Mouse (Mus musculus) forebrain, embryonic 14.5 days (tissue): Measurements from ENCODE around the gene Aspg. TPM values are rescaled to one million over a fixed set of nuclear protein-coding genes. Genes with fewer than 3 reads are reported as not detected.

ENCODE experiments used
- ATAC-seq: fragments of 200-750 bp; cut with Nextera tagmentation; 2 replicates; pipeline ENCODE4 v1.8.0; 2017; ENCODE audit warnings: mild to moderate bottlenecking, moderate library complexity
- DNase-seq: peaks from one replicate; pipeline ENCODE4 v3.0.0-alpha.2; 2015; ENCODE audit warnings: low spot score
- H3K27ac ChIP-seq: fragments of 300-500 bp; sonication (generic); 2 replicates; pipeline ENCODE4 v1.5.1; 2014; ENCODE audit warnings: low read depth, mild to moderate bottlenecking, control low read depth, low read length, moderate library complexity
- H3K27me3 ChIP-seq: fragments of 300-500 bp; sonication (generic); replicated peaks from 2 replicates; pipeline ENCODE4 v1.6.1; 2014; ENCODE audit warnings: low read length, control low read depth, mixed read lengths; ENCODE audit not compliant: control insufficient read depth, insufficient read depth
- H3K36me3 ChIP-seq: fragments of 300-500 bp; sonication (generic); 2 replicates; pipeline ENCODE4 v1.6.1; 2014; ENCODE audit warnings: low read length, control low read depth; ENCODE audit not compliant: control insufficient read depth, insufficient read depth
- H3K4me1 ChIP-seq: fragments of 300-500 bp; sonication (generic); 2 replicates; pipeline ENCODE4 v1.6.1; 2014; ENCODE audit warnings: antibody characterized with exemption, low read length, control low read depth; ENCODE audit not compliant: control insufficient read depth, insufficient read depth
- H3K4me2 ChIP-seq: fragments of 300-500 bp; sonication (generic); 2 replicates; pipeline ENCODE4 v1.6.1; 2014; ENCODE audit warnings: mild to moderate bottlenecking, control low read depth, low read length
- H3K4me3 ChIP-seq: fragments of 300-500 bp; sonication (generic); 2 replicates; pipeline ENCODE4 v1.5.1; 2014; ENCODE audit warnings: low read depth, low read length, control low read depth
- H3K9ac ChIP-seq: fragments of 300-500 bp; sonication (generic); 2 replicates; pipeline ENCODE4 v1.6.1; 2014; ENCODE audit warnings: mild to moderate bottlenecking, low read length, control low read depth, moderate library complexity
- H3K9me3 ChIP-seq: fragments of 300-500 bp; sonication (generic); replicated peaks from 2 replicates; pipeline ENCODE4 v1.6.1; 2016; ENCODE audit warnings: low read length, control low read depth, mixed read lengths; ENCODE audit not compliant: control insufficient read depth
- WGBS: fragments of 180-500 bp; shearing (Covaris S2); extraction: QIAGEN DNeasy Blood & Tissue Kit; methylation state at CpG from one replicate; pipeline ENCODE4 v1.1.7; 2014; 5-methylcytosine and 5-hydroxymethylcytosine counted together
- microRNA counts: library from miRNA; unstranded; fragments of <30 nt; microRNA quantifications from one replicate; lab custom pipeline; 2016
- microRNA-seq: library from miRNA; unstranded; fragments of <30 nt; microRNA quantifications from one replicate; pipeline ENCODE4, GENCODE M21; 2016
- polyA plus RNA-seq: library from polyadenylated mRNA; unstranded; fragments of >200 nt; fragmentation: Nextera tagmentation; extraction: Ambion mirVana; gene quantifications from 2 replicates; pipeline ENCODE4 v1.2.1, GENCODE M21; 2014

Aspg gene
- polyA plus RNA-seq, 1 experiment from 2014 or later = 0.46 TPM

DNA sequence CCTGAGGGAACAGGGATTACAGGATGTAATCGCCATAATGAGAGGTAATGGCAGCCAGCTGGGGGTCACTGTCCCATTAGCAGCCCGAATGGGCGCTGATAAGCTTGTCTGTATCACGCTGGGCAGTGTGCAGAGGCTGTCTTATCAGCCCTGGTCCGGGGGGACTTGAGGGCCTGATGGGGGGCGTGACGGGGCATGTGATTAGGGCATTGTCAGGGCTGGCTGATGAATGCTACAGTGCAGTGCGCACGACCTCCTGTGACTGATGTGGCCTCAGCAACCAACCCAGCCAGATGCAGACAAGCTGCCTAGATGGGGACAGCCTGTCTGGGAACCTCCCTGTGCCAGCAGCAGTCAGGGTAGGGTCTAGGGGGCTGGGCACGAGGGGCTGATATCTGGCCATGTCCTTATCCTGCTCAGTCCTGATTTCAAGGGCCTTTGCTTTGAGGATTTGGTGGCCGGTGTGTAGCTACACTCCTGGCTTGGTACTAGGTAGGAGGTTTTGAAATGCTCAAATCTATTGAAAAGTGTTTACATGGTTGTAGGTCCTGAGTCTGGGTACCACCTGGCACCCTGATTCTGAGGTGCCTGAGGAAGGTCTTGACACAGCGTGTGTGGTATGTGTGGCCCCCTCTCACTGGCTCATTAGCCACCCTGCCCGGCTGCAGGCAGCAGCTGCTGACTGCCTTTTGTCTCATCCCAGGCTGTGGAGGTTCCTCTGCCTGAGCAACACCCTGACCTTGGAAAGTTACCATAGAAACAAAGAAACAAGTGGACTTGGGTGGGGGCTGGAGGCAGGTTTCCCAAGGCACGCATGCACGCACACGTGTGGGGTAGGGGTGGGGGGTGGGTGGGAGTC is 57.7 kb downstream of the Aspg start:
- peak overlapping the region; percentile 65 for H3K27ac ChIP-seq
- H3K36me3 ChIP-seq = peaks cover 74% of the 10 kb centered on the region
- no peaks in the 10 kb centered on the region for H3K9me3 ChIP-seq
- no peak overlapping the region for H3K4me3 ChIP-seq
- H3K4me1 ChIP-seq = peaks cover 12% of the 10 kb centered on the region
- 12% methylated on average over 16 of the region's 16 CpGs for WGBS
- H3K4me2 ChIP-seq = no peak overlapping the region
- H3K9ac ChIP-seq = peak overlapping the region; percentile 26
- ATAC-seq = peak; percentile 35
- peak; percentile 46 for DNase-seq
- H3K27me3 ChIP-seq = no peaks in the 10 kb centered on the region

DNA sequence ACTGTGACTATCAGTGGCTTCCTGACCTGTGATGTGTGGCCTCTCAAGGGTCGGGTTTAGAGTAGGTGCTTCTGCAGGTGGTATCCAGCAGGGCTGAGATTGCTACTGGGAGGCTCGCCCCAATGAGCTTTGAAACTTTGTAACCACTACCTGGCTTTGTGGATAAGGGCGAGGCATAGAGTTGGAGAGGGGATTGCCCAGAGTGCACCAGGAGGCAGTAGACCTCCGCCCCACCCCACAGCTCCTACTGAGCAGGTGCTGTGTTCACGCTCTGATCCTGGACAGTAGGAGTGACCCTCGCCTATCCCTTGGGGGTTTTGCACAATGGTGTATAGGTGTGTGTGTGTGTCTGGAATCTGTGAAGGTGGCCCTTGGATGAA is 58.4 kb downstream of the Aspg start:
- DNase-seq (no peak), ATAC-seq (peak; percentile 13; the same call in 1 of the 2 replicates)
- Histone ChIP-seq H3K36me3 (peaks cover 77% of the 10 kb centered on the region), H3K27me3 (no peaks in the 10 kb centered on the region), H3K4me2 (no peak overlapping the region), H3K9ac (no peak overlapping the region), H3K27ac (no peak overlapping the region), H3K9me3 (no peaks in the 10 kb centered on the region), H3K4me3 (no peak overlapping the region), H3K4me1 (peaks cover 12% of the 10 kb centered on the region)
- 68% methylated on average over 6 of the region's 6 CpGs for WGBS

DNA sequence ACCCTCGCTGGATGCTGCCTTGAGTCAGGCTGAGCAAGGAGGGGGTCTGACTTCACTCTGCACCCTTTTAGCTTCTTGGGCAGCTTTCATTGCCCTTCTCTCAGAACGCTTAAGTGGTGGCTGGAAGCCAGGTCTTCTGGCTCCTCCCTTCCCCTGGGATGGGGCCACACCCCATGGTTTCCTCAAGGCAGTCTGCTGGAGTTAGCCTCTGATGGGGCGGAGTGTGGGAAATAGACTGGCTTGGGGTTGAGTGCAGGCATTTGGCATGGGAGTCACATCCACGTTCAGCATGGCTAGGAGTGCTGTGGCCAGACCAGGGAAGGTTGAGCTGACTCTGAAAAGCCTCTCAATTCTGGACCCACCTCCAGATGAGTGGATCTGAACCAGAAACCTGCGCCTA is 62.8 kb downstream of the Aspg start:
- WGBS = 66% methylated on average over 5 of the region's 5 CpGs
- peaks cover 75% of the 10 kb centered on the region for H3K36me3 ChIP-seq

GRCm38 (mm10) chr12:112170671-112171574 is 64.4 kb downstream of the Aspg start:
- peak; percentile 42; the same call in 1 of the 2 replicates for ATAC-seq
- peak; percentile 71 for DNase-seq

More for the DNA sequence above, 62.8 kb downstream of the Aspg start:
- H3K9ac ChIP-seq = no peak overlapping the region; the same call in 1 of the 2 replicates
- H3K27ac ChIP-seq = peak overlapping the region; percentile 84; the same call in 1 of the 2 replicates
- ATAC-seq (no peak), DNase-seq (no peak)
- no peaks in the 10 kb centered on the region for H3K9me3 ChIP-seq
- peaks cover 22% of the 10 kb centered on the region for H3K4me1 ChIP-seq
- no peaks in the 10 kb centered on the region for H3K27me3 ChIP-seq
- no peak overlapping the region for H3K4me3 ChIP-seq
- H3K4me2 ChIP-seq = no peak overlapping the region

GRCm38 (mm10) chr12:112171657-112172056 is 65.2 kb downstream of the Aspg start:
- DNase-seq = peak; percentile 74
- Histone ChIP-seq H3K9me3 (no peaks in the 10 kb centered on the region), H3K27ac (peak overlapping the region; percentile 84), H3K4me1 (peaks cover 17% of the 10 kb centered on the region), H3K27me3 (no peaks in the 10 kb centered on the region), H3K4me3 (no peak overlapping the region), H3K4me2 (no peak overlapping the region), H3K9ac (peak overlapping the region; percentile 46; the same call in 1 of the 2 replicates), H3K36me3 (peaks cover 80% of the 10 kb centered on the region)
- 100% methylated on average over 1 of the region's 1 CpGs for WGBS
- ATAC-seq = no peak

More at GRCm38 (mm10) chr12:112170671-112171574, 64.4 kb downstream of the Aspg start:
- peak overlapping the region; percentile 3; the same call in 1 of the 2 replicates for H3K4me2 ChIP-seq
- H3K9ac ChIP-seq = peak overlapping the region; percentile 46; the same call in 1 of the 2 replicates
- no peaks in the 10 kb centered on the region for H3K9me3 ChIP-seq
- WGBS = 18% methylated on average over 20 of the region's 20 CpGs
- peaks cover 80% of the 10 kb centered on the region for H3K36me3 ChIP-seq
- peaks cover 17% of the 10 kb centered on the region for H3K4me1 ChIP-seq
- H3K4me3 ChIP-seq = no peak overlapping the region
- peak overlapping the region; percentile 84 for H3K27ac ChIP-seq
- no peaks in the 10 kb centered on the region for H3K27me3 ChIP-seq

DNA sequence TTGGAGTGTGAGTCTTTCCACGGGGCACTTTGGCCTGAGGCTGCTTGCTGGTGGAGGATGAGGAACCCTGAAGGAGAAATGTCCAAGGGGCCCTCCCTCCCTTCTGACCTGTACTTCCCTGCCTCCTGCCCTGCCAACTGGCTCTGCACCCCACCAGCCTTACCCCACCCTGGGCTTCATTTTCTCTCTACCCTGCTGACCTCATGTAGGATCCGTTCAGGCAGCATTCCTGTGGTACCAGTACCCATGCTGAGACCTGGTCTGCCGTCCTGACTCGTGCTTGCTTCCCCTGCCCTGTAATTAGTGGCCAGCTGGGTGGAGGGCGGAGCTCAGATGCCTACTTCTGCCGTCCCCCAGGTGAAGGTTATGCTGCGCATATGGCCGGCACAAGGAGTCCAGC is 65.7 kb downstream of the Aspg start:
- DNase-seq (no peak), ATAC-seq (no peak)
- Histone ChIP-seq H3K4me3 (no peak overlapping the region), H3K9ac (0 out of 2 replicates have a peak overlapping the region, but pooled peaks have one; percentile 13), H3K27ac (peak overlapping the region; percentile 84), H3K4me1 (peaks cover 17% of the 10 kb centered on the region), H3K9me3 (no peaks in the 10 kb centered on the region), H3K36me3 (peaks cover 81% of the 10 kb centered on the region), H3K27me3 (no peaks in the 10 kb centered on the region), H3K4me2 (no peak overlapping the region)
- WGBS = 73% methylated on average over 8 of the region's 8 CpGs

MicroRNA genes within 50 kb of the gene (microRNA counts, 519-probe panel; counts per million panel counts)
- 3,914 counts per million, percentile 44 among the panel's probes with 10 or more counts for microRNA mmu-miR-203 (lab: Ali Mortazavi, UCI)

Small RNA genes lying within 50 kb of the gene (microRNA-seq; reads per million reads assigned to microRNA genes)
- gene Mir203 (1,456 reads per million, percentile 83 among the genes with 10 or more reads in this experiment), gene Mir3073a (not detected), gene Mir3073b (not detected)

Other genes with a start within 250 kb of the Aspg start
- 12.5 and 20.1 TPM in 2 replicates for gene Ppp1r13b, start 198.6 kb upstream of the Aspg start, polyA plus RNA-seq
- 634 and 784 TPM in 2 replicates for gene Atp5mpl, start 139.7 kb upstream of the Aspg start, polyA plus RNA-seq
- gene Tdrd9, start 135.1 kb upstream of the Aspg start, polyA plus RNA-seq = 0.19 and 0.31 TPM in 2 replicates
- gene Rd3l, start 125.4 kb upstream of the Aspg start, polyA plus RNA-seq = not detected in 2 replicates
- 11.5 and 12.3 TPM in 2 replicates for gene Kif26a, start 39.5 kb downstream of the Aspg start, polyA plus RNA-seq